Mouse (Mus musculus): ENCODE data around the gene Lsm12.
"Not testable (repeated sequence)": the region's sequence is repeated elsewhere in the genome, so short reads cannot be mapped to it uniquely, and the experiment has no call there.

Gene Lsm12

DNA sequence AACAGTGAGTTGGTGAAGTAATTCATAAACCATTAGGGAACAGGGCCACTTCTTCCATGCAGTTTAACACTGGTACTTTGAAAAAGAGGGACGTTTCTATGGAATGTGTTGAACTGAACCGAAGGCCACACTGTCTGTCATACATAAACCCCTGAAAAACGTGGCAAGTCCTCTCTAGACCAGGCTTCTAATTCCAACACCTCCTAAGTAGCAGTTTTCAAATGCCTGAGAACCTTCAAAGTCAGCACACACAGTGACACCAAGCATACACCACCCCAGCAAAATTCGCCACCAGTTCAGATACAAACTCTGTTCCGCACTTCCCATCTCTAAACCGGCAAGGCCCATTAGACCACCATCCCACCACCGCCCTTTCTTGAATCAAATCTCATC is 847 bp downstream of the Lsm12 start:
- DNase-seq, result no peak

GRCm38 (mm10) chr11:102179836-102180235 is 5.3 kb downstream of the Lsm12 start:
- no peak for DNase-seq

DNA sequence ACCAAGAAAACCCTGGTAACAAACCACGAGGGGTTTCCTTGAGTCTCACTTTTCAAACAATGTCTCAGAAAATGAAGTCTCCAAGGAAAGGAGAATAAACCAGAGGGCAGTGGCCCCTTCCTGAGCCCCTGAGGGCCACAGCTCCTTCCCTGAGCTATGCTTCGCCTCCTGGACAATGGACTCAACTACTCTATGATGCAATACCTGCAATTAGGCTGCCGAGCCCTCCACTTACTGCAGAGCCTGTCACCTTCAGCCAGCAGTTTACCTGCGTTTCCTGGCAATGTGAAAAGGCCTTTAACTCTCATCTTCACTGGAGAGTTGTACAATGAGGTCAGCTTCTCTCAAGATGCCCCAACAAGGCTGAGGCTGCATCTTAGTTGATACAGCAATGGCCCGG is 16.4 kb downstream of the Lsm12 start:
- no peak for DNase-seq

- DNase-seq, result no peak
These were observed 17.6 kb downstream of the Lsm12 start for GRCm38 (mm10) chr11:102167539-102167938.

DNA sequence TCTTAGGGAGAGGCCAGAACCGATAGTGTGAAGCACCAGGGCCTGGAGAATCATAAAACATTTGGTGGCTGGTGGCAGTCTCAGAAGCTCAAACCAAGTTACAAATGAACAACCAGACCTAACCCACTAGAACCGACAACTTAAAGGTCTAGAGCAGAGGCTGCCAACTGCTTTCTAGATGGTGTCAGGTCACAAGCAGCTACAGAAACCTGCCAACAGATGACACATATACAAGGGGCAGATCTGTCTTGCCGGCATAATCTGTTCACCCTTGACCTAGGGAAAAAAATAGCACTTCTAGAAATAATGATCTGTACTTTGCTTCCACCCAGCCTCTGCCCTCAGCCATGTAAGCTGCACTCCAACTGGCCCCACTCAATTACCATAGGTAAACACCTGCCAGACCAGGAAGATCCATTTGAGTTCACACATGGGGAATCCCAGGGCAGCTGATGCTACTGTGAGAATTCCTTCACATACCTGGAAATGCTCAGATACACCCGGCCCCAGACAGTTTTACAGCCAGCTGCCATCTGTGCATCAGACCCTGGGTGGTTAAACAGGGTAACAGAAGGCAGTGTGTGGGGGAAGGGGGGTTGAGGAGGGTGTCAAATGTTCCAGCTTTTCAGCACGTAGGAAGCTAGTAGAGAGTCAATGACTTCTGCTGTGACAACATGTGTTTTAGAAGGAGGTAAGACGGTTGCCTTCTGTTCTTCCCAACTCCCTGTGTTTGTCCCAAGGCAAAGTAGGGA is 18.9 kb downstream of the Lsm12 start:
- no peak for DNase-seq

GRCm38 (mm10) chr11:102159781-102160180 is 25.3 kb downstream of the Lsm12 start:
- DNase-seq, result no peak

- not testable (repeated sequence) for DNase-seq
These were observed 27.1 kb downstream of the Lsm12 start for GRCm38 (mm10) chr11:102158024-102158423.

DNA sequence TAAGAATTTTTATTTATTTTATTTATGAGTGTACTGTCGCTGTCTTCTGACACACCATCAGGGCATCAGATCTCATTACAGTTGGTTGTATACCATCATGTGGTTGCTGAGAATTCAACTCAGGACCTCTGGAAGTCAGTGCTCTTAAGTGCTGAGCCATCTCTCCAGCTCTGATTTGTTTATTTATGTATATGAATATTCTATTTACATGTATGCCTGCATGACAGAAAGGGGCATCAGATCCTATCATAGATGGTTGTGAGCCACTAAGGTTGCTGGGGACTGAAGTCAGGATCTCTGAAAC is 28.4 kb downstream of the Lsm12 start:
- DNase-seq, result no peak

DNA sequence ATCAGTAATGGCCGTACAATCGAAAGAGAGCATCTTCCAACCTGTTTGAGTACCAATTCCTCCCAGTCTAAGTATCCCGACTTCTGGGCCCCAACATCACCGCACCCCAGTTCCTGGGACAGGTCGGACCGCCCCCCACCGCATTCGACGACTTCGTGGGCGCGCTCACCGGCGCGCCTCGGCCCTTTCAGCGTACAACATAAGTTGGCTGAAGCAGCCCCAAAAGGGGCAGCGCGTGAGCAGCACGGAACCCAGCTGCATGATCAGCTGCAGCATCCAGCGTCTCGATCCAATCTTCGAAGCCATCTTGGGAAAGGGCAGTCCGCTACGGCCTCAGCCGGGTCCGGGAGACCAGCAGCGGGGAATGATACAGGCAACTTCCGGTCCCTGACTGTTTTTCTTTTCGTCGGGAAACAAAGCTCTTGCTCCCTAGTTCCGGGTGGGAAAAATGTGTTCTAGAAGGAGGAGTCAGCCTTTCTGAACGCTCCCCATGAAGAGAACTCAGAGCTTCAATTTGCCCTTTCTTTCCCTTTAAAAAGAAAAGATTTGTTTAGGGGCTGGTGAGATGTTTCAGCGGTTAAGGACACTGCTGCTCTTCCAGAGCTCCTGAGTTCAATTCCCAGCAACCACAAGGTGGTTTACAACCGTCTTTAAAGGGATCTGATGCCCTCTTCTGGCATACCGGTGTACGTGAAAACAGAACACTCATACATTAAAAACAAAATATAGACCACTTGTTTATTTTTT is 28.9 kb downstream of the Lsm12 start, which contains the start of gene Tmem101:
Tmem101 (minus strand) TSS at position 366 of the 747 bp plus-strand sequence.
- peak; percentile 99 for DNase-seq

GRCm38 (mm10) chr11:102147213-102147989 is 37.7 kb downstream of the Lsm12 start:
- DNase-seq, result no peak

GRCm38 (mm10) chr11:102146531-102146930 is 38.6 kb downstream of the Lsm12 start:
- no peak for DNase-seq

- DNase-seq, result no peak
These were observed 39.1 kb downstream of the Lsm12 start for GRCm38 (mm10) chr11:102146005-102146404.

GRCm38 (mm10) chr11:102145471-102146001 is 39.6 kb downstream of the Lsm12 start, which contains the start of gene Nags:
Gene Nags, plus strand, starts transcription at chr11:102145513.
- no peak for DNase-seq

DNA sequence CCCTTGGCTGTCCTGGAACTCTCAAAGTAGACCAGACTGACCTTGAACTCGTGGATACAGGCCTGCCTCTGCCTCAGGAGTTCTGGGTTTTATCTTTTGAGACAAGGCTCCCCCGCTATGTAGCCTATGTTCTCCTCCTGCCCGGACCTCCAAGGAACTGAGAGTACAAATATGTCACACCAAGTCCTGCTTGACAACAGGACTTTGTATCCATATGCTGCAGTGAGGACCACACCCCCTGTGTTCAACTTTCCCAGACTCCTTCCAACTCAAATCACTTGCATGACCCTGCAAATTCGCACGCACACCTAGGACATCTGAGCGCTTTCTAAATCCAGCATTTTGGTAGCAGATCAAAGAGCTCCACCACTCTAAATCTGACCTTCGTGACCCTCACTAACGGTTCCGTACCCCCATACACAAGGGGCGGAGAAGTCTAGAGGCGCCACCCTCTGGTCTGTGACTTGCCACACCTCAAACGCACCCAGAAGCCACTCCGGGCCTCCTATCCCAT is 40.1 kb downstream of the Lsm12 start:
- DNase-seq, result no peak

DNA sequence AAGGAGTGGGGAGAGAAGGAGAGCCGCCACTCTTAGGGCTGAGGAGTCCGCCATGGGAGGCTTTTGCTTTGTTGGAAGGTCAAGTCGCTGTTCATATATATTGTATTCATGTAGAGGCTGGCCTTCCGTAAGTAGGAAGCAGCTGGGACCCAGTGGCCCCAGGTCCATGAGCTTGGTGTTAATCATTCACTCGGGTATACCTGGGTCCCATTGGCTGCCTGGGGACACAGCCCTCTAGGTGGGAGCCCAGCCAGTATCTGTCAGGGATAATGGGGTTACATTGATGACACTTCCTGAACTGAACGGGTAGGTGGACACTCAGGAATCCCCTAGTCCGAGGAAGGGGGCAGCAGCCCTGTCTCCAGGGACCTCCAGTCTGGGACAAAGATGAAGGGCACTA is 42.7 kb downstream of the Lsm12 start:
- DNase-seq, result no peak

- DNase-seq, result no peak
These were observed 44.6 kb downstream of the Lsm12 start for GRCm38 (mm10) chr11:102140508-102140907.

GRCm38 (mm10) chr11:102138447-102138740 is 46.7 kb downstream of the Lsm12 start:
- peak; percentile 94 for DNase-seq

DNA sequence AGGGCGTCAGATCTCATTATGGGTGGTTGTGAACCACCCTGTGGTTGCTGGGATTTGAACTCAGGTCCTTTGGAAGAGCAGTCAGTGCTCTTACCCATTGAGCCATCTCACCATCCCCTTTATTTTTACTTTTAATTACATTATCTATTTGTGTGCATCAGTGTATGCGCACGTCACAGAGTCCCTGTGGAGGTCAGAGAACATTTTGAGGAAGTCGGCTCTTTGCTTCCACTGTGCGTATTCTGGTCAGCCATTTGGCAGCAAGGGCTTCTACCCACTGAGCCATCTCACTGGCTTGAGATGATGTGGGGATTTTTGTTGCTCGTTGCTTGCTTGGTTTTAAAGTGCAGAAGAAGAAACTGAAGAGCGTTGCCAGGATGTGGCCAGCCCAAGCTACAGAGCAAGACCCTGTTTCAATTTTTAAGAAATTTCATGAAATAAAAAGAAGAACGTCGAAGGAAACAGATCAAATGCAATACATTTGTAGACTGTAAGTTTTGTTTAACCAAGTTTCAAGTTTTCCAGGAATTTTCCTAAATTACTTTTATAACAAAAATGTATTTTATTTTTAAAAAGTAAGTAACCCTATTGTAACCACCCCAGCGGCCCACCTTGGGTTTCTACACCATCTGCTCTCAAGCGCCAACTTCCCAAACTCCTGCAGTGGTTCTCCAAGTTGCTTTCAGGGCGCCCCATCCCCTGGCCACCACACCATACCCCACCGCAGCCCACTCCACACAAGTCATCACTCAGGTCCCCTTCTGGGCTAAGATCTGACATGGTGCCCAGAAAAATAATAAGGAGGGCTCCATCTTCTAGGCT is 47.3 kb downstream of the Lsm12 start:
- DNase-seq, result peak; percentile 92

DNA sequence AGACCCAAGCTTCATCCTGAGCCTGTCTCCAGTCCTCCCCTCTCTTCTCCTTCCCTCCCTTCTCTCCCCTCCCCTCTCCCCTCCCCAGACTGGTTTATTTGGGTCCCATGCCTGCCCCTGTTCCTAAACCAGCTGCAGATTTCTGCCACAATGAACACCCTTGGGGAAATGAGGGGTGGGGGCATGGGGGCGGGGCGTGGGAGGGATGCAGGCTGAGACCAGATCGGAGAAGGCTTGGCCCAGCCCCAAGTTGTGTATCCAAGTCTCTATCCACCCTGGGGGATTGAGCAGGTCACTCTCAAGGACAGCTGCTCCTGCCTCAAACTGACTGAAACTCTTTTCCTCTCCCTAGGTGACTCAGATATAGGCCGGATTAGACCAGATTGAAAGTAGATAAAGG is 50.6 kb downstream of the Lsm12 start:
- DNase-seq, result no peak

GRCm38 (mm10) chr11:102117386-102117785 is 67.7 kb downstream of the Lsm12 start:
- DNase-seq, result no peak

DNA sequence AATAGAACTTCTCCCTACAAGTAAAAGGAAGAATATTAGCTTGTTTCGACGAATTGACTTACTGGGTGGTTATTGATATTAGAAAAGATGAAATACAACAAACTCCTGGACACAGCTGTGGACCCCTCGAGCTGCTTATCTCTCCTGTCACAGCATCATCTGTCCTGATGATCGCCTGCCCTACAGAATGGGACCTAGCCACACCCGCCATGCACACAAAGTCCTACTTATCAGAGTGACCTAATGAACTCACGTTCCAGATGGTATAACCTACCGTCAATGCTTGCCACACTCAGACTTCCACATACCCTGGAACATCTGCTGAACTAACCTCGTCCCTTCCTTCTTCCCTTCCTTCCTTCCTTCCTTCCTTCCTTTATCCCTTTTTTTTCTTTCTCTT is 68.9 kb downstream of the Lsm12 start:
- no peak for DNase-seq

Data from heart, adult 11 months (tissue).